Mouse (Mus musculus): ENCODE data around the gene Ppp1r37.

The Ppp1r37 gene

DNA sequence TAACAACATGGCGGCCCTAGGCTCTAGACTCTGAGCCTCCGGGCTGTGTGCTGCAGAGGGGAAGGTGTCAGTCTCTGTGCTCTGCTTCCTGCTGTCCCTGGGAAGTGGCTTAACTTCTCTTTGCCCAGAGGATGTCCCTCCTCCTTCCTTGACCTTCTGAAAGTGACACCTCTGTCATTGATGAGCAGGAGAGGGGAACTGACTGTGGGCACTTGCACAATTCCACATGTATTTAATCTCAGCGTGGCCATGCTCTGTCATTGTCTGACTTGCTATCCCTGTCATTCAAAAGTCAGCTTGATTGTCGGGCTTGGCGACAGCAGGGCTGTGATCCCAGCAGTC is 66.7 kb downstream of the Ppp1r37 start:
- DNase-seq, result no peak

DNA sequence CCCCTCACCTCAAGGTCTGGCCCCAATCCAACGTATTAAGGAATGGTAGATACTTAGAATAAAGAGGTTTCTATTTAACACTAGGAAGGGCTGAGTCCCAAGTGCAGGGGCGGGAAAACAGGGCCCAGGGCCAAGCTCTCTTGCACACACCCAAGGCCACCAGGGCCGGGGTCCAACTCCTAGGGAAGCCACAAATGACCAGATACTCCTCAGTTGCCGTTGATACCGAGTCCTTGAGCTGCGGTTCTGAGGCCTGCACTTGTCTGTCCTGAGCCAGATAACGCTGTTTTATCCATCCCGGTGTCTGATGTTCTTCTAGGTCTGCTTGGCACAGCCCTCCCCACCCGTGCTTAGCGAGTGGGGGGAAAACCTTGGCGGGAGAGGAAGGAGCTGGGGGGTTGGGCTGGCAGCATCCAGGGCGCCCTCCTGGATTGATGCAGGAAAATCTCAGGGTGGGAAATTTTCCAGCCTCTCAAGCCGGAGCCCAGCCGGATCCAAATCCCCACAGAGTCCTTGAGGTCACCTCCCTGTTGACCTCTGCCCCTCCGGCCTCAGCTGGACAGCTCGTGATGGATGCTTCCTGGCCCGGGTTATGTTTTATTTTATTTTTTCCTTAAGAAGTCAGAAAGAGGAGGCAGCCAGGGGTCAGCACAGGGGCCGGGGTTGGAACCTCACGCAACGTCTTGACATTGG is 67.2 kb downstream of the Ppp1r37 start:
- DNase-seq, result no peak

- DNase-seq, result no peak
Measured at GRCm38 (mm10) chr7:19494751-19495474, 68.0 kb downstream of the Ppp1r37 start.

GRCm38 (mm10) chr7:19491731-19492130 is 71.1 kb downstream of the Ppp1r37 start:
- DNase-seq, result no peak

- no peak for DNase-seq
Measured at GRCm38 (mm10) chr7:19489525-19489924, 73.4 kb downstream of the Ppp1r37 start.

DNA sequence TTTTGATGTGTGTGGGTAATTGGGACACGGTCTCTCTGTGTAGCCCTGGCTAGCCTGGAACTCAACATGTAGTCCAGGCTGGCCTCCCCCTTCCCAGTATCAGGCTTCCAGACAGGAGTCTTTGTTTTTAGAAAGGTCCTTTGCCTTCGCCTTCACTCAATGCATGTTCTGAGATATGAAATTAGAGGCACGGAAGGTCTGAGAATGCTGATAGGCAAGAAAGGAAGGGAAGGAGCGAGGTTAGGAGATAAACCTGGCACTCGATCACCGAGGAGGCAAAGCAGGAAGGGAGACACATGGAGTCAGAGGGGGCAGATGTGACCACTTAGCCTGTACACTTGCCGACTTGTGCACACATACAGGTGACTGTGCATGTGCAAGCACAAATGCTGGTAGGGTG is 76.3 kb downstream of the Ppp1r37 start:
- DNase-seq, result no peak

DNA sequence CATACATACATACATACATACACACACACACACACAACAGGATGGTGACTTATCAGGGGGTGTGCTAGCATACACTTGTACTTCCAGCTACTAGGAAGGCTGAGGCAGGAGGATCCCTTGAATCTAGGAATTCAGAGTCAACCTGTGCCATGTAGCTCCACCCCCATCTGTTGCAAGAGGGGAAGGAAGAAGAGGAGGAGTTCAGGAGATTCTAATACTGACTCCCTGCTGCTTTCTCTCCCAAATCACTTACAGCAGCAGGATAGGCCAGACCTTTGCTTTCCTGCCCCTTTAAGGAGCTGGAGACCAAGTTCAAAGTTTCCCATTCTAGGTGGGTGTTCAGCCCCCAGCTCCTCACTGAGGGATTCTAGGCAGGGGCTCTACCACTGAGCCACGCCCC is 77.4 kb downstream of the Ppp1r37 start:
- DNase-seq, result no peak

- no peak for DNase-seq
Measured at GRCm38 (mm10) chr7:19483281-19483680, 79.6 kb downstream of the Ppp1r37 start.
